Mouse (Mus musculus): ENCODE results near the gene AW011738.

Gene AW011738

GRCm38 (mm10) chr4:156200623-156201475, 2.3 kb upstream of the AW011738 start, which contains the start of gene Isg15:
Isg15 (minus strand) TSS chr4:156200818.
- peak; percentile 21 to 52 for DNase-seq

GRCm38 (mm10) chr4:156202462-156202893, 626 bp upstream of the AW011738 start:
- DNase-seq, result no peak

- peak in 1 of 2 experiments; percentile 34 for DNase-seq
Measured at GRCm38 (mm10) chr4:156203413-156204131, 468 bp downstream of the AW011738 start.

- no peak for DNase-seq
Measured at GRCm38 (mm10) chr4:156208872-156209271, 5.8 kb downstream of the AW011738 start.

- no peak for DNase-seq
Measured at GRCm38 (mm10) chr4:156209963-156210635, 7.0 kb downstream of the AW011738 start.

- DNase-seq, result no peak
Measured at GRCm38 (mm10) chr4:156213134-156213533, 10.0 kb downstream of the AW011738 start.

GRCm38 (mm10) chr4:156215649-156216048, 12.5 kb downstream of the AW011738 start, which contains the start of gene Perm1:
Perm1 (plus strand) TSS chr4:156215868.
- DNase-seq, result peak; percentile 65 to 75

- DNase-seq, result no peak
Measured at GRCm38 (mm10) chr4:156216196-156216595, 13.1 kb downstream of the AW011738 start.

GRCm38 (mm10) chr4:156217022-156217669, 14.0 kb downstream of the AW011738 start:
- no peak for DNase-seq

GRCm38 (mm10) chr4:156217838-156218237, 14.7 kb downstream of the AW011738 start:
- DNase-seq, result no peak

GRCm38 (mm10) chr4:156219936-156220335, 16.8 kb downstream of the AW011738 start:
- DNase-seq, result no peak

- no peak for DNase-seq
Measured at GRCm38 (mm10) chr4:156224276-156224675, 21.2 kb downstream of the AW011738 start.

GRCm38 (mm10) chr4:156227752-156228392, 24.8 kb downstream of the AW011738 start:
- peak; percentile 73 to 81 for DNase-seq

- peak; percentile 47 to 55 for DNase-seq
Measured at GRCm38 (mm10) chr4:156228393-156229024, 25.4 kb downstream of the AW011738 start.

- peak in 1 of 2 experiments; percentile 11 for DNase-seq
Measured at GRCm38 (mm10) chr4:156234021-156234501, 31.0 kb downstream of the AW011738 start.

GRCm38 (mm10) chr4:156234701-156235213, 31.7 kb downstream of the AW011738 start, which contains the start of gene Plekhn1:
Plekhn1 (minus strand) TSS chr4:156234857.
- peak; percentile 71 to 72 for DNase-seq

GRCm38 (mm10) chr4:156235360-156235770, 32.3 kb downstream of the AW011738 start:
- no peak for DNase-seq

- DNase-seq, result peak; percentile 89 to 91
Measured at GRCm38 (mm10) chr4:156235808-156236533, 32.9 kb downstream of the AW011738 start, which contains the start of gene Noc2l. Noc2l (plus strand) TSS chr4:156236010.

- DNase-seq, result no peak
Measured at GRCm38 (mm10) chr4:156236651-156237447, 33.7 kb downstream of the AW011738 start.

Measured in lung, adult 18-20 months (tissue).